Mouse (Mus musculus) embryonic facial prominence, embryonic 15.5 days (tissue): ENCODE measurements around the gene Vmn2r22. TPM values are rescaled to one million over a fixed set of nuclear protein-coding genes. Genes with fewer than 3 reads are reported as not detected.
"Not testable (repeated sequence)": the region's sequence is repeated elsewhere in the genome, so short reads cannot be mapped to it uniquely, and the experiment has no call there.

Experiments used
- ATAC-seq: fragments of 200-750 bp; cut with Nextera tagmentation; 2 replicates; pipeline ENCODE4 v1.8.0; 2017; ENCODE audit warnings: low read depth, moderate TSS enrichment; ENCODE audit not compliant: insufficient number of reproducible peaks, low FRiP score, low TSS enrichment
- H3K27ac ChIP-seq: fragments of 300-500 bp; sonication (generic); replicated peaks from 2 replicates; pipeline ENCODE4 v1.5.1; 2015; ENCODE audit warnings: mild to moderate bottlenecking, inconsistent platforms
- H3K27me3 ChIP-seq: fragments of 300-500 bp; sonication (generic); 2 replicates; pipeline ENCODE4 v1.6.1; 2015; ENCODE audit warnings: inconsistent platforms
- H3K36me3 ChIP-seq: fragments of 300-500 bp; sonication (generic); 2 replicates; pipeline ENCODE4 v1.6.1; 2015; ENCODE audit warnings: mild to moderate bottlenecking, inconsistent platforms
- H3K4me1 ChIP-seq: fragments of 300-500 bp; sonication (generic); 2 replicates; pipeline ENCODE4 v1.6.1; 2015; ENCODE audit warnings: inconsistent platforms
- H3K4me2 ChIP-seq: fragments of 300-500 bp; sonication (generic); replicated peaks from 2 replicates; pipeline ENCODE4 v1.6.1; 2015; ENCODE audit warnings: mild to moderate bottlenecking, inconsistent platforms
- H3K4me3 ChIP-seq: fragments of 300-500 bp; sonication (generic); replicated peaks from 2 replicates; pipeline ENCODE4 v1.5.1; 2015; ENCODE audit warnings: mild to moderate bottlenecking, inconsistent platforms
- H3K9ac ChIP-seq: fragments of 300-500 bp; sonication (generic); 2 replicates; pipeline ENCODE4 v1.6.1; 2015; ENCODE audit warnings: inconsistent platforms
- H3K9me3 ChIP-seq: fragments of 300-500 bp; sonication (generic); replicated peaks from 2 replicates; pipeline ENCODE4 v1.6.1; 2016; ENCODE audit warnings: inconsistent platforms
- WGBS: fragments of 180-500 bp; shearing (Covaris S2); methylation state at CpG from one replicate; pipeline ENCODE4 v1.1.7; 2015; 5-methylcytosine and 5-hydroxymethylcytosine counted together
- polyA plus RNA-seq: library from polyadenylated mRNA; unstranded; fragments of >200 nt; fragmentation: Nextera tagmentation; extraction: Ambion mirVana; gene quantifications from 2 replicates; pipeline ENCODE4 v1.2.1, GENCODE M21; 2015

The Vmn2r22 gene
- polyA plus RNA-seq, result not detected in 2 replicates

GRCm38 (mm10) chr6:123650625-123651024 lies at the start of gene Vmn2r22:
Vmn2r22 (minus strand) TSS chr6:123650725.
- not testable (repeated sequence) for H3K4me2 ChIP-seq, H3K9ac ChIP-seq, H3K27ac ChIP-seq, ATAC-seq, H3K36me3 ChIP-seq, H3K9me3 ChIP-seq, H3K4me1 ChIP-seq, H3K27me3 ChIP-seq, H3K4me3 ChIP-seq
- 62% methylated on average over 3 of the region's 3 CpGs for WGBS

- no peak for ATAC-seq
These were observed 46.7 kb upstream of the Vmn2r22 start for GRCm38 (mm10) chr6:123697213-123697612.

DNA sequence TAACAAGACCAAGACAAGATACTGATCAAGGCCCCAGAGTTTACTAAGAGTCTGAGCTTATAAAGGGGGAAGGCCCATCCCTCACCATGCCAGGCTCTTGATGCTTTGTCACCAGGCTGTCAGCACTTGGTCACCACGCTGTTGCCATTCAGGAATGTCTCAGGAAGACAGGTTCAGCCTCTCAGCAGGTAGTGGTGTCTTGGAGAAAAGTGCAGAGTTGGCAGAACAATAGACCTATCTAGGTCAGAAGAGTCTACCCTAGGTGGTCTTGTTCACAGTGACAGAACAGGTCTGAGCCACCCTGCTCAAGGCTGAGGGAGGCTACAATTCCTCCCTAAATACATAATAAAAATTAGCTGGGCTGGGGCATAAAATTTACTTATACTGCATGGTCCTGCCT lies 46.1 kb upstream of the Vmn2r22 start:
- H3K4me1 ChIP-seq, ATAC-seq, H3K9me3 ChIP-seq, H3K36me3 ChIP-seq, H3K27me3 ChIP-seq, H3K27ac ChIP-seq, H3K9ac ChIP-seq, H3K4me2 ChIP-seq, H3K4me3 ChIP-seq: not testable (repeated sequence)
- WGBS, result 29% methylated on average over 1 of the region's 1 CpGs

More at GRCm38 (mm10) chr6:123697213-123697612, 46.7 kb upstream of the Vmn2r22 start:
- no peak overlapping the region for H3K9ac ChIP-seq
- no peak overlapping the region for H3K4me3 ChIP-seq
- no peaks in the 10 kb centered on the region for H3K27me3 ChIP-seq
- H3K27ac ChIP-seq, result no peak overlapping the region
- H3K4me2 ChIP-seq, result no peak overlapping the region
- no peaks in the 10 kb centered on the region for H3K36me3 ChIP-seq
- no peaks in the 10 kb centered on the region for H3K9me3 ChIP-seq
- H3K4me1 ChIP-seq, result no peaks in the 10 kb centered on the region

GRCm38 (mm10) chr6:123657040-123657439 lies 6.5 kb upstream of the Vmn2r22 start:
- H3K27ac ChIP-seq, result no peak overlapping the region
- no peaks in the 10 kb centered on the region for H3K9me3 ChIP-seq
- no peaks in the 10 kb centered on the region for H3K36me3 ChIP-seq
- no peaks in the 10 kb centered on the region for H3K4me1 ChIP-seq
- ATAC-seq, result no peak
- no peaks in the 10 kb centered on the region for H3K27me3 ChIP-seq
- H3K9ac ChIP-seq, result no peak overlapping the region
- 64% methylated on average over 6 of the region's 6 CpGs for WGBS
- H3K4me2 ChIP-seq, result no peak overlapping the region
- no peak overlapping the region for H3K4me3 ChIP-seq

DNA sequence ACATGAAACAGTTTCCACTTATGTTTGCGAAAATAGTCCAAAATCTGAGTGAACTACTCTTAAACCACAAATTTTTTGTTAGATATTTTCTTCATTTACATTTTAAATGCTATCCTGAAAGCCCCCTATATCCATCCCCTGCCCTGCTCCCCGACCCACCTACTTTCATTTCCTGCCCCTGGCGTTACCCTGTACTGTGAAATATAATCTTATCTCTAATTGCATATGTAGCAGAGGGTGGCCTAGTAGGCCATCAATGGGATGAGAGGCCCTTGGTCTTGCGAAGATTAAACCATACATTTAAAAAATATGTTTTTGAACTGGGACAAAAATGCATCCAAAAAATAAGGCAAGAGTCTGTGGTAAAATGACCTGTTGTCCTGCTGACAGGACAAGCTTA lies 11.1 kb downstream of the Vmn2r22 start:
- H3K27ac ChIP-seq, H3K36me3 ChIP-seq, H3K4me2 ChIP-seq, ATAC-seq, H3K9ac ChIP-seq, H3K4me3 ChIP-seq, H3K4me1 ChIP-seq, H3K9me3 ChIP-seq, H3K27me3 ChIP-seq: not testable (repeated sequence)
- 68% methylated on average over 4 of the region's 4 CpGs for WGBS

- ATAC-seq, result not testable (repeated sequence)
- no CpG with 5 or more reads among the region's 2 CpGs for WGBS
These were observed 26.7 kb downstream of the Vmn2r22 start for GRCm38 (mm10) chr6:123623784-123624183.

DNA sequence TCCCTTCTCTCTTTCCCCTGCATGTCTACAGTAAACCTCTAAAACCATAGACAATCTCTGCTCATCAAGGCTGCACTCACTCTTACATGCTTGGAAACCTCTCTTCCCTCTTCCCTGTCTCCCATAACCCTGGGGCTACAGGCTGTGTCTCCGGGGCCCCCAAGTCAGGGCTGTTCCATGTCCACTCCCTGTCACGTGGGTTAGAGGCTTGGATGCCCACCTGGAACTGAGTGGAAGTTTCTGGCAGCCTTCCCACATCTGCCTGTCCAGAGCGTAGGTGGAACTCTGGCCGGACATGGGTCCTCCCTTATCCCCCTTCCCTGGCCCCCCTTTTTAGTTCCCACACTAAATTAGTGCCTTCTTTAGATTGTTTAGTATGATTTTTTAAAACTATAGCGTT lies 62.2 kb downstream of the Vmn2r22 start:
- ATAC-seq, H3K27me3 ChIP-seq, H3K9ac ChIP-seq, H3K36me3 ChIP-seq, H3K27ac ChIP-seq, H3K4me2 ChIP-seq, H3K4me1 ChIP-seq, H3K9me3 ChIP-seq, H3K4me3 ChIP-seq: not testable (repeated sequence)
- no CpG with 5 or more reads among the region's 5 CpGs for WGBS

More at GRCm38 (mm10) chr6:123623784-123624183, 26.7 kb downstream of the Vmn2r22 start:
- H3K9ac ChIP-seq, H3K4me1 ChIP-seq, H3K4me2 ChIP-seq, H3K4me3 ChIP-seq, H3K27ac ChIP-seq, H3K9me3 ChIP-seq, H3K27me3 ChIP-seq, H3K36me3 ChIP-seq: not testable (repeated sequence)

DNA sequence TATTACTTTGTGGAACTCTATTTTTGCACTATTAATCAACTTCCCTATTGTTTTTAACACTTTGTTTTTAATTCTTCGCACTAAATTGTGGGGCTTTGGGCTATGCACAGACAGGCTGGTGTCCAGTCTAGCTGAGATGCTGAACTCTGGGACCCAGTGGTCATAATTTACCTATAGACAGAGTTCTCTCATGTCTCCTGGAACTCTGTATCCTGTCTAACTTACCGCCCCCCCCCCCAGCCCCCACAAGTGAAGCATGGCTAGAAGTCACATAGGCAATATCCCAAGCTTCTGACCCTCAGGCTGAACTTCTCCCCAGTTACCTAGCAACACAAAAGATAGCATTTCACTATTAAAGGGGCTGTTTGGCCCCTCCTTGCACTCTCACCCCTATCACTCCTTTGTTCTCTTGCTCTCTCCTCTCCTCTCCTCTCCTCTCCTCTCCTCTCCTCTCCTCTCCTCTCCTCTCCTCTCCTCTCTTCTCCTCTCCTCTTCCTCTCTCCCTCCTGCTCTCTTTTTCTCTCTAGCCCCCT lies 62.7 kb downstream of the Vmn2r22 start:
- H3K9me3 ChIP-seq, H3K36me3 ChIP-seq, H3K9ac ChIP-seq, H3K4me3 ChIP-seq, ATAC-seq, H3K27me3 ChIP-seq, H3K4me1 ChIP-seq, H3K27ac ChIP-seq, H3K4me2 ChIP-seq: not testable (repeated sequence)
- WGBS, result no CpG with 5 or more reads among the region's 2 CpGs

DNA sequence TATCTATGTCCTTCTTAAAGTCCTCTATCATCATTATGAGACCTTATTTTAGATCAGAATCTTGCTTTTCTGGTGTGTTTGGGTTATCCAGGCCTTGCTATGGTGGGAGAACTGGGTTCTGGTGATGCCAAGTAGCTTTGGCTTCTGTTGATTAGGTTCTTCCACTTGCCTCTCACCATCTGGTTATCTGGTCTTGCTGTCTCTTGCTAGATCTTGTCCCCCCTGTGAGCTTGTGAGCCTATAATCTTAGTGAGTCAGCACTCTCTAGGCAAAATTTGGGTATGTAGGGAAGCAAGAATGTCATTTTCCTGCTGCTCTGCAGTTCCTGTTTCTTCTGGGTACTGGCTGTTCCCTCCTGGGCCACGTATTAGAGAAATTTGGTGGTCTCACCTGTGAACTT lies 66.5 kb downstream of the Vmn2r22 start:
- H3K4me1 ChIP-seq, H3K27ac ChIP-seq, H3K27me3 ChIP-seq, H3K9ac ChIP-seq, H3K36me3 ChIP-seq, H3K4me3 ChIP-seq, H3K4me2 ChIP-seq, ATAC-seq, H3K9me3 ChIP-seq: not testable (repeated sequence)
- WGBS, result no CpG with 5 or more reads among the region's 1 CpGs

DNA sequence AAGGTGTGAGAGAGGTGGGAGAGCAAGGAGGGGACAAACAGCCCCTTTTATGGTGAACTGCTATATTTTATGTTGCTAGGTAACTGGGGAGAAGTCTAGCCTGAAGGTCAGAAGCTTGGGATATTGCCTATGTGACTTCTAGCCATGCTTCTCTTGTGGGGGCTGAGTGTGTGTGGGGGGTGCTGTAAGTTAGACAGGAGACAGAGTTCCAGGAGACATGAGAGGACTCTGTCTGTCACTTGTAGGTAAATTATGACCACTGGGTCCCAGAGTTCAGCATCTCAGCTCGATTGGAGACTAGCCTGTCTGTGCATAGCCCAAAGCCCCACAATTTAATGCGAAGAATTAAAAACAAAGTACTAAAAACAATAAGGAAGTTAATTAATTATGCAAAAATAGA lies 75.8 kb downstream of the Vmn2r22 start:
- not testable (repeated sequence) for H3K9ac ChIP-seq, H3K36me3 ChIP-seq, ATAC-seq

More for the DNA sequence above, 75.8 kb downstream of the Vmn2r22 start:
- WGBS, result no CpG with 5 or more reads among the region's 2 CpGs
- not testable (repeated sequence) for H3K4me3 ChIP-seq, H3K27ac ChIP-seq, H3K9me3 ChIP-seq, H3K27me3 ChIP-seq, H3K4me1 ChIP-seq, H3K4me2 ChIP-seq
